Mouse (Mus musculus) liver, adult (tissue): ENCODE measurements around the gene Taf1.

ENCODE experiments used
- GATA4 ChIP-seq: IDR thresholded peaks from 2 replicates; pipeline ENCODE4 v1.6.1; 2014; ENCODE audit warnings: mild to moderate bottlenecking, low read length; ENCODE audit not compliant: insufficient replicate concordance

Gene Taf1

DNA sequence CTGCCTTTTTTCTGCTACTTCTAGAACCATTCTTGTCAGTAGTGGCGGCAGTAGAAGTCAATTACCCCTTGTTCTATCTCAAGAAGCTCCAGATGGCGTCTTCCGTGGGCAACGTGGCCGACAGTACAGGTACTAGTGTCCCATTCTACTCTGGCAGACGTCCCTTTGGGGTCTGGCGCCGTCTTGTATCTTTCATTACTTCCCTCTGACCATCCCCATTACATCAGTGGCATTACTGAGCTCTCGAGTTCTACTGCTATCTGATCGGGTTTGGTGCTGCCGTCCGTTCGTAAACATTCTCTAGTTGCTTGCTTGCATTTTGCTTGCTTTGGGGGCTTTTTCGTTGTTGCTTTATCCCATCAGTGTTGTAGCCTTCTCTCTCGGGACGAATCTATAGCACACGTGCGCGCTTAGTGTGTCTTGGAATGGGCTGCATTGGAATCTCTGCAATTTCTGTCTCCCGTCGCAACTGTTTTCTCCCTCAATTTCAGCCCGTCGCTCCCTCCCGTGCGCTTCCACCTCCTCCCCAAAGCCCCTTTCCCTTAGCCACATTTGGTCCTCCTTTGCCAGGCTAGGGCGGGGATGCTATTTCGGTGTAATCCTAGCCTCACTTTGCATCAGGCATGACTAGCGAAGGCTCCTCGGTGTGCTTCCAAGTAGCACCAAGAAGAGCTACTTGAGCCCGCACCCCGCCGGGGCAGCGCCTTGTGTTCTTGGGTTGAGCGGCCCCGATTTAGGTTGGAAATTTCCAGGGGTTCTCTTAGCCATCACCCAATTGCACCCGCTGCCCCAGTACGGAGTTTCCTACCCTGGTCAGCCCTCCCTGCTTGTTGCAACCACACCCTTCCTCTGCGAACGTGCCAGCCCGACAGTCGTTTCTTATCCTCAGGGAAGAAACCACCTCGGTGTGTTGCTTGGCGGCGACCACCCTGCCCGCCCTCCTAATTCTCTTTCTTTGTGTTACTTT is 107.9 kb downstream of the Taf1 start:
- TF ChIP-seq GATA4 = no peak

DNA sequence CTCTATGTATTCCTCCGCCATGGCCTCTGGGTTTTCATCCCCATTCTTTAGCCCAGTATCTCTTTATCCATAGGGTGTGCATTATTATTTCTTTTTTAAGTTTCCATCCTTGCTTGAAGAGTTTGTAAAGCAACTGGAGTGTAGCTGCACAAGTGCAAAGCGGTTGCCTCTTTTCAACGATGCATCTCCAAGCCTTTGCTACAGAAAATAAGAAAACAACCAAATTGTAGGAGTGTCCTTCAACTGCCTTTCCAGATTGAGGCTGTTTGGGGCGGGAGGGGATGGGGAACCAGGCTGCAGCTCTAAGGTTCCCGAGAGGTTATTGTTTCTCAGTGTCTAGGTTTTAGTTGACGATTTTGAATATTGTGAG is 108.6 kb downstream of the Taf1 start:
- TF ChIP-seq GATA4 = no peak

DNA sequence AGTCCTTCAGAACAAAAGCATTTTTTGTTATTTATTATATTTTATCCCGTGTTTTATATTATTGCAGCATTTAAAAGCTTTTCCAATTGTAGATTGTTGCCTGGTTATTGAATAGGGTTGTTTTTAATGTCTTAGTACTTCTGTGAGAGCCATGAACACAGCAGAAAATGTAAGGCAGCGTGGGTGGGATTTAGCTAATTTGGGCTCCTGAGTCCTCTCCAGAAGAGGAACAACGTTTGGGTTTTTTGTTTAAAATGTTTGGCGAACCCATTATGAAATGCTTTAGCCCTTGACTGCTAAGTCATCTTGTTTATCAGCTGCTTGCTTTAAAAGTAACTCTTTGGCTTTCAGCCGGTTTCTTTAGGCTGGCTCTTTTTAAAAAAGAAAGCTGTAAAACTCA is 109.6 kb downstream of the Taf1 start:
- no peak for TF ChIP-seq GATA4

DNA sequence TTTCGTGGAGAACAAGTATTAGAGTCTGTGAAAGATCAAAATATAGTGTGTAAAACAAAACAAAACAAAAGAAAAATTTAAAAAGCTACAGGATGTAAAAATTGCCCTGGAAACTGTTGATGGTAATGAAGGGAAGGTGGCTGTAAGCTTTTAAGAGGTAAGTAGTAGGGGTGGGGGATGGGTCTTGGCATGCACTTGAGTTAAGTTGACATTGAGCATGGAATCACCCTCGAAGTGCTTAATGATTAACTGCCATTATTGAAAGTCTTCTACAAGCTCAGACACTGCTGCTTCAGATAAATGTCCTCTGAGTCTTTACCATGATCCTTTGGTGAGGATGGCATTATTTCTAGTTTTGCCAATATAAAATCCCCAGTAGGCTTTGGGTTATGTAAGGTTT is 112.8 kb downstream of the Taf1 start:
- TF ChIP-seq GATA4 = no peak

DNA sequence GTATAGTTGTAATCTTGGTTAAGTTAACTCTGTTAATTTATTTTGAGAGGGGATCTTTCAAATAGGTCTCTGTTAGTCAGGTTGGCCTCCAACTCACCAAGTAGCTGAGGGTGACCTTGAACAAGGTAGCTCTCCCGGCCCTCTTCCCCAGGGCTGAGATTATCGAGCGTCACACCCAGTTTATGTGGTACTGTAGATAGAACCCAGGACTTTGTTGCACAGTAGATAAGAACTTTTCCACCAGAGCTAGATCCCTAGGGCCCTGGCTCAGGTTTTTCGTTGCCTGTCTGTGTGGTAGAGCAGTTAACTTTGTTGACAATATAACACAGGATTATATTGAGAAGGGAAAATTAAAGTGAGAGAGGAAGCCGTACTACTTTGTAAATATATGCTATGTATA is 114.1 kb downstream of the Taf1 start:
- no peak for TF ChIP-seq GATA4
